Mouse (Mus musculus) effector memory CD4-positive, alpha-beta T cell, adult 7 months (primary cell): ENCODE results near the gene Spry2. TPM values are rescaled to one million over a fixed set of nuclear protein-coding genes. Genes with fewer than 3 reads are reported as not detected.

Source experiments
- polyA plus RNA-seq: library from polyadenylated mRNA; unstranded; fragments of 100-300 nt; shearing (Covaris generic); gene quantifications from one replicate; pipeline ENCODE4 v1.2.1, GENCODE M21; 2017

Gene Spry2
- 0.60 TPM for polyA plus RNA-seq

GRCm38 (mm10) chr14:105896791-105897568 is at the start of gene Spry2:
Gene Spry2 (minus strand): TSS chr14:105896819.

Other genes starting within 250 kb of the Spry2 start
- gene Trim52, start 209.4 kb upstream of the Spry2 start, polyA plus RNA-seq, result 0.37 TPM